Mouse (Mus musculus) liver, embryonic 14.5 days (tissue): ENCODE measurements around the gene Cdc5l. TPM values are rescaled to one million over a fixed set of nuclear protein-coding genes. Genes with fewer than 3 reads are reported as not detected.

ENCODE experiments used
- ATAC-seq: fragments of 200-750 bp; cut with Nextera tagmentation; 2 replicates; pipeline ENCODE4 v1.8.0; 2017; ENCODE audit warnings: moderate number of reproducible peaks, mild to moderate bottlenecking, moderate library complexity; ENCODE audit not compliant: insufficient read depth
- DNase-seq, 3 experiments: peaks; one replicate each; pipeline ENCODE4 v3.0.0-alpha.2; 2012 to 2013; ENCODE audit warnings: low read depth in 3 of 3, low spot score in 3 of 3
- H3K27ac ChIP-seq: fragments of 300-500 bp; sonication (generic); 2 replicates; pipeline ENCODE4 v1.5.1; 2014; ENCODE audit warnings: moderate library complexity, mild to moderate bottlenecking, control low read depth, inconsistent platforms
- H3K27me3 ChIP-seq: fragments of 300-500 bp; sonication (generic); 2 replicates; pipeline ENCODE4 v1.6.1; 2014; ENCODE audit warnings: mild to moderate bottlenecking, low read length, moderate library complexity; ENCODE audit not compliant: control insufficient read depth, insufficient read depth
- H3K36me3 ChIP-seq: fragments of 300-500 bp; sonication (generic); replicated peaks from 2 replicates; pipeline ENCODE4 v1.6.1; 2014; ENCODE audit warnings: low read depth; ENCODE audit not compliant: control insufficient read depth, insufficient read depth
- H3K4me1 ChIP-seq, 2 experiments: fragments of 200-500 bp in 1 of 2; fragments of 300-500 bp in 1 of 2; sonication (generic) in 1 of 2; replicated peaks; 2 replicates each; pipeline ENCODE4 v1.6.1; 2012 to 2014; ENCODE audit warnings: antibody characterized with exemption in 1 of 2, inconsistent platforms in 1 of 2, low read length in 1 of 2; ENCODE audit not compliant: control insufficient read depth in 2 of 2, insufficient read depth in 2 of 2
- H3K4me2 ChIP-seq: fragments of 300-500 bp; sonication (generic); 2 replicates; pipeline ENCODE4 v1.6.1; 2014; ENCODE audit warnings: low read depth, mild to moderate bottlenecking, control low read depth, moderate library complexity
- H3K4me3 ChIP-seq, 2 experiments: fragments of 200-500 bp in 1 of 2; fragments of 300-500 bp in 1 of 2; sonication (generic) in 1 of 2; 2 replicates each; pipeline ENCODE4 v1.5.1; 2012 to 2014; ENCODE audit warnings: low read depth in 2 of 2, low read length in 2 of 2, mild to moderate bottlenecking in 2 of 2, control low read depth in 1 of 2, inconsistent platforms in 1 of 2, moderate library complexity in 1 of 2; ENCODE audit not compliant: insufficient read depth in 1 of 2
- H3K9ac ChIP-seq: fragments of 300-500 bp; sonication (generic); replicated peaks from 2 replicates; pipeline ENCODE4 v1.6.1; 2014; ENCODE audit warnings: mild to moderate bottlenecking, control low read depth, moderate library complexity
- H3K9me3 ChIP-seq: fragments of 300-500 bp; sonication (generic); 2 replicates; pipeline ENCODE4 v1.6.1; 2016; ENCODE audit warnings: low read length, mixed read lengths; ENCODE audit not compliant: control insufficient read depth
- CTCF ChIP-seq: IDR thresholded peaks from 2 replicates; pipeline ENCODE4 v1.5.1; 2016; ENCODE audit warnings: antibody characterized with exemption, low read depth, control low read depth
- EP300 ChIP-seq: IDR thresholded peaks from 2 replicates; pipeline ENCODE4 v1.6.1; 2016; ENCODE audit warnings: antibody characterized with exemption, low read depth
- WGBS: fragments of 180-500 bp; shearing (Covaris S2); extraction: QIAGEN DNeasy Blood & Tissue Kit; methylation state at CpG from one replicate; pipeline ENCODE4 v1.1.7; 2014; ENCODE audit not compliant: insufficient replicate concordance; 5-methylcytosine and 5-hydroxymethylcytosine counted together
- polyA plus RNA-seq, 2 experiments: library from polyadenylated mRNA; depleted of rRNA in 1 of 2; stranded (reverse) in 1 of 2; unstranded in 1 of 2; fragments of >200 nt; fragmentation: Nextera tagmentation in 1 of 2; extraction: Ambion mirVana in 1 of 2; gene quantifications; 2 replicates each; pipeline versions ENCODE4 v1.2.1 to v1.2.3; 2012 to 2014

Gene Cdc5l
- polyA plus RNA-seq, 2 experiments = 15.0 to 26.9 TPM

- no peak overlapping the region for H3K4me2 ChIP-seq
- H3K27me3 ChIP-seq = no peaks in the 10 kb centered on the region
- H3K4me3 ChIP-seq = no peak overlapping the region
- WGBS = 55% methylated on average over 5 of the region's 5 CpGs
- H3K9me3 ChIP-seq = no peaks in the 10 kb centered on the region
- ATAC-seq (no peak), DNase-seq (no peak)
- no peak overlapping the region for H3K9ac ChIP-seq
- no peak for TF ChIP-seq EP300
- H3K36me3 ChIP-seq = no peaks in the 10 kb centered on the region
- H3K4me1 ChIP-seq = no peaks in the 10 kb centered on the region
- H3K27ac ChIP-seq = no peak overlapping the region
These were observed 63.0 kb downstream of the Cdc5l start for GRCm38 (mm10) chr17:45370535-45370934.

DNA sequence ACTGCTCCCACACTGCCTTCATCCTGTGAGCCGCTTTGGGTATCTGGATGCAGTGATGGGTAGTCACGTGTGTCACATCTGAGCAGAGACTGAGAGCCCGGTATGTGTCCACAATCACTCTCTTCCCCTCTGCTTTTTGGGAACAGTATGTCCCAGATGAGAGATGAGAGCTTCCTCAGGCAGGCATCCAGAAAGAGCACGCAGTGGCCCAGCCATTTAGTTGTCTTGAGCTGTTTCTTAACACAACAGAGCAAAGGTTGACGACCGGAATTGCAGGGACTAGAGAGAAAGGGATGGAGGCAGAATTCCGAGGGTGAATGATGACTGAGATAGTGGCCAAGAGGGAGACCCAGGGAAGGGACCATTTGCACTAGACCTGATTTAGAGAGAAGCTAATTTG lies 68.7 kb downstream of the Cdc5l start:
- no peak overlapping the region for H3K9ac ChIP-seq
- no peaks in the 10 kb centered on the region for H3K9me3 ChIP-seq
- no peak overlapping the region for H3K4me3 ChIP-seq
- no peak overlapping the region for H3K4me2 ChIP-seq
- H3K36me3 ChIP-seq = no peaks in the 10 kb centered on the region
- no peak overlapping the region for H3K27ac ChIP-seq
- DNase-seq = no peak
- WGBS = 59% methylated on average over 7 of the region's 7 CpGs
- no peak for ATAC-seq
- no peak for TF ChIP-seq EP300
- no peak for TF ChIP-seq CTCF
- H3K27me3 ChIP-seq = no peaks in the 10 kb centered on the region
- no peaks in the 10 kb centered on the region for H3K4me1 ChIP-seq

- 64% methylated on average over 3 of the region's 3 CpGs for WGBS
- no peaks in the 10 kb centered on the region for H3K4me1 ChIP-seq
These were observed 72.6 kb downstream of the Cdc5l start for GRCm38 (mm10) chr17:45360950-45361349.

DNA sequence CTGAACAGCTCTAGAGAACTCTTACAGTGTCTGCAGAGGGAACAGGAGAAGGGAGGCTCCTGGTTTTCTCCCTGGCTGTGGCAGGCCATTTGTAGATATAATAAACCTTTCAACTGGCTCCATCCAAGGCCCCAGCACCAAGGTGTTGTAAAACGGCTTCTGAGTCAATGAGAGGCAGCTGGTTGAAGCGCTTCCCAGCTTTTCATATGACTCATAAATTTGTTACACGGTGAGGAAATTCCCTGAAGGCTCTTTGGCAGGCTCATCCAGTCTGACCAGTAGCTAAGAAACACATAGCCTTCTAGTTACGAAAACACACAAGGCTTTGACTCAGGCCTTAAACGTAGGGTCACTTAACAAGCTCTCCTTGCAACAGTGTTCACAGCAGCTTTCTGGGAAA lies 74.1 kb downstream of the Cdc5l start:
- Histone ChIP-seq H3K4me3 (no peak overlapping the region), H3K9me3 (no peaks in the 10 kb centered on the region), H3K4me1 (no peaks in the 10 kb centered on the region), H3K36me3 (no peaks in the 10 kb centered on the region), H3K9ac (no peak overlapping the region), H3K27me3 (no peaks in the 10 kb centered on the region), H3K27ac (no peak overlapping the region), H3K4me2 (no peak overlapping the region)
- ATAC-seq = no peak
- TF ChIP-seq EP300 (no peak), CTCF (no peak)
- DNase-seq = no peak
- WGBS = 61% methylated on average over 5 of the region's 5 CpGs

More at GRCm38 (mm10) chr17:45360950-45361349, 72.6 kb downstream of the Cdc5l start:
- no peak for ATAC-seq
- H3K36me3 ChIP-seq = no peaks in the 10 kb centered on the region
- no peak for DNase-seq
- H3K27ac ChIP-seq = no peak overlapping the region
- no peak overlapping the region for H3K4me3 ChIP-seq
- no peaks in the 10 kb centered on the region for H3K9me3 ChIP-seq
- H3K27me3 ChIP-seq = no peaks in the 10 kb centered on the region
- H3K9ac ChIP-seq = no peak overlapping the region
- no peak for TF ChIP-seq CTCF
- TF ChIP-seq EP300 = no peak
- no peak overlapping the region for H3K4me2 ChIP-seq

DNA sequence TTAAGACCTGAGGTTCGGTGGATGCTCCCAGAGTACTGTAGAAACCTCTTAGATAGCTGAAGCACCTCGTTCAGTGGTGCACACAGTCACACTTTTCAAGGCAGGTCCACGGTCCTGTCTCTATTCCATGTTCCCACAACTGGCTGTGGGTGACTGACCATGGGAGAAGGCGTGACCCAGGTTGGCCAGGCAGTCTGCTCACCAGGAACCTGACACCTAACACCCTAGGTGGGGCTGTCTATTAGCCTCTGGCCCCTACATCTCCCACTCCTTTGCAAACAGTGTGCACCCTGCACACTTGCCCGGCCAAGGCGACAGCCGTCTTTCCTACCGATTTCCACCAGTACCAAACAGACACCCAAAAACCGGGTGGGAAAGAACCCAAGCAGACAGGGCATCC lies 77.1 kb downstream of the Cdc5l start:
- no peak for ATAC-seq
- H3K9ac ChIP-seq = no peak overlapping the region
- no peaks in the 10 kb centered on the region for H3K36me3 ChIP-seq
- H3K27ac ChIP-seq = no peak overlapping the region
- no peak for TF ChIP-seq CTCF
- TF ChIP-seq EP300 = no peak
- WGBS = 63% methylated on average over 9 of the region's 9 CpGs
- H3K4me3 ChIP-seq = no peak overlapping the region
- H3K9me3 ChIP-seq = no peaks in the 10 kb centered on the region
- no peaks in the 10 kb centered on the region for H3K27me3 ChIP-seq
- H3K4me1 ChIP-seq = no peaks in the 10 kb centered on the region
- no peak overlapping the region for H3K4me2 ChIP-seq
- no peak for DNase-seq
